Mouse (Mus musculus) kidney, adult 2 months (tissue): ENCODE measurements around the gene Prkce.
A peak's percentile ranks its signal among the peaks of the same experiment; 100 is the strongest.

ENCODE experiments used
- CTCF ChIP-seq: fragments of 200-500 bp; conservative IDR thresholded peaks from 2 replicates; pipeline ENCODE4 v1.5.1; 2011; ENCODE audit warnings: low read depth, mild to moderate bottlenecking, control low read depth, low read length, moderate library complexity, mixed read lengths; ENCODE audit not compliant: insufficient read depth, insufficient read length
- POLR2A ChIP-seq: fragments of 200-500 bp; IDR thresholded peaks from one replicate; pipeline ENCODE4 v1.6.1; 2011; ENCODE audit warnings: low read depth, low read length, control low read depth

- TF ChIP-seq POLR2A, result no peak
- TF ChIP-seq CTCF, result 0 out of 2 replicates have a peak, but pooled peaks have one; percentile 2
Observed at GRCm38 (mm10) chr17:86601901-86602300, 434.3 kb downstream of the Prkce start.
